Mouse (Mus musculus): ENCODE data around the gene Rgl2. TPM values are rescaled to one million over a fixed set of nuclear protein-coding genes. Genes with fewer than 3 reads are reported as not detected.
A peak's percentile ranks its signal among the peaks of the same experiment; 100 is the strongest.
"Not testable (repeated sequence)": the region's sequence is repeated elsewhere in the genome, so short reads cannot be mapped to it uniquely, and the experiment has no call there.

Rgl2 gene
- total and polyA plus RNA-seq, 3 experiments, result 27.0 to 145 (median 35.5) TPM

DNA sequence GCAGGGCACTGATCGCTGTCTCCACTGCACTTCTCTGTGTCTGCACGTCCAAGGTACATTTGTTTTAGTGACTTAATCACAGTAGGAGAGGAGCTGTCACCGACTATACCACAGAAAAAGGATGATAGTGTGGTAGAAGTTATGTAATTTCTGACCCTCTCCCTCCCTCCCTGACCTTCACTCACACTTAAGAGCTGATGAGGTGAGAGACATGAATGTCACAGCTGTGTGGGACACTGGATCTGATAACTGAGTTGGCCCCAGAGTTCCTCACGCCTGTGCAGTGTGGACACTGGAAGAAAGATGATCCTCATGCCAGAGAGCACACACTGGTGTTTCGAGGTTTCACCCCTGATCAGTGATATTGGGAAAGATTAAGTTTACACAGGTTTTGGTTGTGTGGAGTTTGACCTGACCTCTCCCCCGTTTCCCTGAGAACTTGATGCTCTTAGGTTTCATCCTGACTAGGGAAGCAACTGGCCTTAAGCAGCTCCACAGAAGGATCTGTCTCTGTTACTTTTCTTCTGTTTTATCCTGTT lies 50.2 kb downstream of the Rgl2 start:
- H3K4me3 ChIP-seq (ENCODE audit: low read depth, low read length), result no peak overlapping the region; the same call in 1 of the 2 replicates
- H3K27me3 ChIP-seq (ENCODE audit: insufficient read depth, low read length), result peaks cover 9% of the 10 kb centered on the region
- ATAC-seq (ENCODE audit: extremely low read depth, insufficient number of reproducible peaks, low FRiP score, poor library complexity, severe bottlenecking), result no peak
- H3K9me3 ChIP-seq (replicated peaks), result no peaks in the 10 kb centered on the region
- peaks cover 48% of the 10 kb centered on the region for H3K4me1 ChIP-seq (ENCODE audit: insufficient read depth, low read depth, low read length)
- TF ChIP-seq TAL1 (conservative IDR thresholded peaks at IDR 0.05; ENCODE audit: low read depth, low read length) (no peak), POLR2AphosphoS5 (IDR thresholded peaks at IDR 0.05; ENCODE audit: insufficient replicate concordance, low read depth, low read length) (no peak)
- DNase-seq (ENCODE audit: low spot score), result no peak
- H3K36me3 ChIP-seq (replicated peaks), result peaks cover 13% of the 10 kb centered on the region

DNA sequence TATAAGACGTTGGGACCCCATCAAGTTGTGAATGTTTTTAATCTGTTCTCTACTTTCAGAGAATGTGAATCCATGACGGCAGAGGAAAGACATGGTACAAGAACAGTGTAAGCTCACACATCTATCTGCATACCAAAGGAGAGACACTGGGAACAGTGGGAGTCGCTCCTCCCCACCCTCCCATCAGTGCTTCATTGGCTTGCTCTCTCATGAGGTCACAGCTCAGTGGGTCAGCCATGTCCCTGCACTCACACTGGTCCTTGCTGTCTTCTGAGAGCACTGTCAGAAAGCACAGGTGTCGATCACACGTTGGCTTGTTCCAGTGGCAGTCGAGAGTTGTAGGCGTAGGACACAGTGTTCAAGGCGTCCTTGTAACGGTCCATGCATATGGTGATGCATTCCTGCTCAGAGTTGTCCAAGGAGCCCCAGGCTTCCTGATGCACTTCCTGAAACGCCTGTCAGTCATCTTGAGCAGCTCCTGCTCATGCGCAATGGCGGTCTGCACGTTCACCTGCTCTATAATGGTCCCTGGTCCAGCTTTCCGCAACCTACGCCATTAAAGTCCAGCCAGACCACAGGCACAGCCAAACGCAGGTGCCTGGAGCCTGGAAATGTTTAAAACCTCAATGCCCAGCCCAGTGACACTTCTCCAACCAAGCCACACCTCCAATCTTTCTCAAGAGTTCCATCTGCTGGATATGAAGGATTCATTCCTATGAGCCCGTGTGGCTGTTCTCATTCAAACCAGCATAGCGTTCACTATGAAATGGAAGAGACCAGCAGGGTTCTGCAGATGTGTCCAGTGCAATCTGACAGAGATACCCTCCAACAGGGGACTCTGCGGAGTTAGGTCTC lies 51.1 kb downstream of the Rgl2 start:
- no peak for DNase-seq (ENCODE audit: low spot score)
- no peak for ATAC-seq (ENCODE audit: extremely low read depth, insufficient number of reproducible peaks, low FRiP score, poor library complexity, severe bottlenecking)

DNA sequence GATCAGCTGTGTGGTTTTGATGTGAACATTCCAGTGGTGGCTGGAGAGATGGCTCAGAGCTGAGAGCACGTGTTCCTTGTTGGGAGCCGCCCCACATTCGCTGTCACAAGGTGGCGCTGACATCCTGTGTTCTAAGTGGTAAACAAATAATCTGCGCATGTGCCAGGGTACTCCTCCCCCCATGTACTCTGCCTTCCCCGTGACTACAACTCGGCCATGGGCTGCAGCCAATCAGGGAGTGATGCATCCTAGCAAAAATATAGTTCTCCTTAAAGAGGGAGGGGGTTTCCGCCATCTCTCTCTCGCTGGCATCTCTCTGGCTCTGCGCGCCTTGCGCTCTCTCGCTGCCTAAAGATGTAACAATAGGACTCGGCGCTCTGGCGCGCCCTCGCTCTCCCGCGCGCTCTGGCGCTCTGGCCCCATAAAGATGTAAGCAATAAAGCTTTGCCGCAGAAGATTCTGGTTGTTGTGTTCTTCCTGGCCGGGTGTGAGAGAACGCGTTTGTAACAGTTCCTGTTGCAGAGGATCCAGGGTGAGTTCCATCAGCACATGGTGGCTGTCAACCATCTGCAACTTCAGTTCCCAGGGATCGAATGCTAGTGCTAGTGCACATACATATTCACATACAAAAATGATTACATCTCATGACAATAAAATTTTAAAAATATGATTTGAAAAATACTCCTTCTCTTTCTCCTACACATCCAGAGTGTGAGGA lies 52.0 kb downstream of the Rgl2 start:
- H3K4me1 ChIP-seq (ENCODE audit: insufficient read depth, low read depth, low read length), result peaks cover 48% of the 10 kb centered on the region
- peak overlapping the region; percentile 73 for H3K4me3 ChIP-seq (ENCODE audit: low read depth, low read length)
- not testable (repeated sequence) for H3K36me3 ChIP-seq (replicated peaks); H3K9me3 ChIP-seq (replicated peaks)
- ATAC-seq (ENCODE audit: extremely low read depth, insufficient number of reproducible peaks, low FRiP score, poor library complexity, severe bottlenecking) (peak; percentile 61; the same call in 1 of the 2 replicates), DNase-seq (ENCODE audit: low spot score) (peak; percentile 47)
- TF ChIP-seq CTCF (IDR thresholded peaks at IDR 0.05; ENCODE audit: low read depth, low read length), result peak; percentile 27; the same call in 1 of the 2 replicates
- peaks cover 15% of the 10 kb centered on the region for H3K27me3 ChIP-seq (ENCODE audit: insufficient read depth, low read length)

More for the DNA sequence above, 51.1 kb downstream of the Rgl2 start:
- Histone ChIP-seq H3K9me3 (replicated peaks) (no peaks in the 10 kb centered on the region), H3K4me1 (ENCODE audit: insufficient read depth, low read depth, low read length) (peaks cover 48% of the 10 kb centered on the region), H3K36me3 (replicated peaks) (peaks cover 6% of the 10 kb centered on the region), H3K27me3 (ENCODE audit: insufficient read depth, low read length) (peaks cover 11% of the 10 kb centered on the region), H3K4me3 (ENCODE audit: low read depth, low read length) (peak overlapping the region; percentile 73; the same call in 1 of the 2 replicates)
- TF ChIP-seq CTCF (IDR thresholded peaks at IDR 0.05; ENCODE audit: low read depth, low read length), result no peak
- TF ChIP-seq POLR2AphosphoS5 (IDR thresholded peaks at IDR 0.05; ENCODE audit: insufficient replicate concordance, low read depth, low read length), result no peak
- TF ChIP-seq GATA1 (IDR thresholded peaks at IDR 0.05; ENCODE audit: borderline replicate concordance, low read length), result no peak
- TF ChIP-seq TAL1 (conservative IDR thresholded peaks at IDR 0.05; ENCODE audit: low read depth, low read length), result no peak
- TF ChIP-seq GATA2 (IDR thresholded peaks at IDR 0.05; ENCODE audit: borderline replicate concordance, low read depth, low read length), result no peak

DNA sequence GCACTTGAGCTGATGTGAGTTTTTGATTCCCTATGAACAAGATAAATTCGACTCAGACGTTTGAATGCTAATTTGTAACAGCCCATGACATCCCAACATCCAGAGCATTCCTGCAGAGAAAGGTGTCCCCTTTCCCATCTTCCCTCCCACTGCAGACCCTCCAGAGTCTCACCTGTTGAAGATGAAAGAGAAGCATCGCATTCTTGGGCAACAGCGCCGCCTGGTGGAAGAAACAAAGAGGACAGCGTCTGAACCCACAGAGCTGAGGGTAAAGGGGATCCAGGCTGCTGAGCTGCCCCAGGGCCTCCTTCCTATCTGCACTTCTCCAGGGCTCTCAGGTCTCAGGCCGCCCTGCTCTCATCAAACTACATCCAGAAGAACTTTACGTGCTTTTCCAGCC lies 52.8 kb downstream of the Rgl2 start:
- H3K36me3 ChIP-seq (replicated peaks); H3K9me3 ChIP-seq (replicated peaks); DNase-seq (ENCODE audit: low spot score); ATAC-seq (ENCODE audit: extremely low read depth, insufficient number of reproducible peaks, low FRiP score, poor library complexity, severe bottlenecking); H3K4me3 ChIP-seq (ENCODE audit: low read depth, low read length): not testable (repeated sequence)
- Histone ChIP-seq H3K4me1 (ENCODE audit: insufficient read depth, low read depth, low read length) (peaks cover 47% of the 10 kb centered on the region), H3K27me3 (ENCODE audit: insufficient read depth, low read length) (peaks cover 15% of the 10 kb centered on the region)
- peak; percentile 36 for TF ChIP-seq CTCF (IDR thresholded peaks at IDR 0.05; ENCODE audit: low read depth, low read length)

Other genes with a start within 250 kb of the Rgl2 start
Only the 20 nearest of the 30 such genes appear.
- 381 and 417 TPM in 2 replicates for gene Rps28, start 105.0 kb upstream of the Rgl2 start, total RNA-seq (2014; fragmentation: Nextera tagmentation)
- 3,098 and 4,163 TPM in 2 replicates for gene Rps28, start 105.0 kb upstream of the Rgl2 start, total RNA-seq (2017)
- gene Rps28, start 105.0 kb upstream of the Rgl2 start, polyA plus RNA-seq (2012), result 4,132 and 6,951 TPM in 2 replicates
- gene Ndufa7, start 105.0 kb upstream of the Rgl2 start, total RNA-seq (2014; fragmentation: Nextera tagmentation), result 131 and 137 TPM in 2 replicates
- 253 and 307 TPM in 2 replicates for gene Ndufa7, start 105.0 kb upstream of the Rgl2 start, total RNA-seq (2017)
- 636 and 723 TPM in 2 replicates for gene Ndufa7, start 105.0 kb upstream of the Rgl2 start, polyA plus RNA-seq (2012)
- 2.3 and 4.5 TPM in 2 replicates for gene Cd320, start 86.5 kb upstream of the Rgl2 start, total RNA-seq (2014; fragmentation: Nextera tagmentation)
- 5.7 and 6.0 TPM in 2 replicates for gene Cd320, start 86.5 kb upstream of the Rgl2 start, total RNA-seq (2017)
- gene Cd320, start 86.5 kb upstream of the Rgl2 start, polyA plus RNA-seq (2012), result 8.1 and 12.7 TPM in 2 replicates
- not detected in 2 replicates for gene Gm7029, start 55.7 kb upstream of the Rgl2 start, total RNA-seq (2014; fragmentation: Nextera tagmentation)
- gene Gm7029, start 55.7 kb upstream of the Rgl2 start, total RNA-seq (2017), result not detected in 2 replicates
- not detected in 2 replicates for gene Gm7029, start 55.7 kb upstream of the Rgl2 start, polyA plus RNA-seq (2012)
- gene Kifc1, start 38.9 kb upstream of the Rgl2 start, total RNA-seq (2014; fragmentation: Nextera tagmentation), result 16.2 and 58.2 TPM in 2 replicates
- 31.7 and 33.7 TPM in 2 replicates for gene Kifc1, start 38.9 kb upstream of the Rgl2 start, total RNA-seq (2017)
- 63.7 and 76.6 TPM in 2 replicates for gene Kifc1, start 38.9 kb upstream of the Rgl2 start, polyA plus RNA-seq (2012)
- gene Platr17, start 24.4 kb upstream of the Rgl2 start, total RNA-seq (2014; fragmentation: Nextera tagmentation), result not detected in 2 replicates
- not detected in 2 replicates for gene Platr17, start 24.4 kb upstream of the Rgl2 start, total RNA-seq (2017)
- 0.13 TPM in 1 of 2 replicates, not detected in the other for gene Platr17, start 24.4 kb upstream of the Rgl2 start, polyA plus RNA-seq (2012)
- gene Daxx, start 20.1 kb upstream of the Rgl2 start, total RNA-seq (2014; fragmentation: Nextera tagmentation), result 72.7 and 73.2 TPM in 2 replicates
- gene Daxx, start 20.1 kb upstream of the Rgl2 start, total RNA-seq (2017), result 33.0 and 46.3 TPM in 2 replicates
- 58.8 and 67.4 TPM in 2 replicates for gene Daxx, start 20.1 kb upstream of the Rgl2 start, polyA plus RNA-seq (2012)
- 34.0 and 43.0 TPM in 2 replicates for gene Tapbp, start 13.6 kb upstream of the Rgl2 start, total RNA-seq (2014; fragmentation: Nextera tagmentation)
- 17.0 and 18.5 TPM in 2 replicates for gene Tapbp, start 13.6 kb upstream of the Rgl2 start, total RNA-seq (2017)
- gene Tapbp, start 13.6 kb upstream of the Rgl2 start, polyA plus RNA-seq (2012), result 142 and 157 TPM in 2 replicates
- gene Zbtb22, start 13.6 kb upstream of the Rgl2 start, total RNA-seq (2014; fragmentation: Nextera tagmentation), result 9.5 and 15.8 TPM in 2 replicates
- 19.7 and 22.2 TPM in 2 replicates for gene Zbtb22, start 13.6 kb upstream of the Rgl2 start, total RNA-seq (2017)
- 41.9 and 42.1 TPM in 2 replicates for gene Zbtb22, start 13.6 kb upstream of the Rgl2 start, polyA plus RNA-seq (2012)
- gene Pfdn6, start 10.8 kb downstream of the Rgl2 start, total RNA-seq (2014; fragmentation: Nextera tagmentation), result 63.5 and 75.3 TPM in 2 replicates
- 133 and 141 TPM in 2 replicates for gene Pfdn6, start 10.8 kb downstream of the Rgl2 start, total RNA-seq (2017)
- gene Pfdn6, start 10.8 kb downstream of the Rgl2 start, polyA plus RNA-seq (2012), result 347 and 373 TPM in 2 replicates
- 29.6 and 34.2 TPM in 2 replicates for gene Wdr46, start 11.1 kb downstream of the Rgl2 start, total RNA-seq (2014; fragmentation: Nextera tagmentation)
- 30.7 and 31.1 TPM in 2 replicates for gene Wdr46, start 11.1 kb downstream of the Rgl2 start, total RNA-seq (2017)
- gene Wdr46, start 11.1 kb downstream of the Rgl2 start, polyA plus RNA-seq (2012), result 72.2 and 83.2 TPM in 2 replicates
- gene B3galt4, start 21.9 kb downstream of the Rgl2 start, total RNA-seq (2014; fragmentation: Nextera tagmentation), result 1.7 and 1.9 TPM in 2 replicates
- gene B3galt4, start 21.9 kb downstream of the Rgl2 start, total RNA-seq (2017), result 3.0 and 3.6 TPM in 2 replicates
- gene B3galt4, start 21.9 kb downstream of the Rgl2 start, polyA plus RNA-seq (2012), result 10.9 and 13.5 TPM in 2 replicates
- gene Vps52, start 26.3 kb downstream of the Rgl2 start, total RNA-seq (2014; fragmentation: Nextera tagmentation), result 30.0 and 34.1 TPM in 2 replicates
- gene Vps52, start 26.3 kb downstream of the Rgl2 start, total RNA-seq (2017), result 18.5 and 19.8 TPM in 2 replicates
- gene Vps52, start 26.3 kb downstream of the Rgl2 start, polyA plus RNA-seq (2012), result 45.6 and 48.9 TPM in 2 replicates
- gene Rps18, start 26.5 kb downstream of the Rgl2 start, total RNA-seq (2014; fragmentation: Nextera tagmentation), result 2,195 and 2,298 TPM in 2 replicates
- 1,704 and 1,830 TPM in 2 replicates for gene Rps18, start 26.5 kb downstream of the Rgl2 start, total RNA-seq (2017)
- 739 and 1,633 TPM in 2 replicates for gene Rps18, start 26.5 kb downstream of the Rgl2 start, polyA plus RNA-seq (2012)
- not detected in 2 replicates for gene H2-K1, start 70.8 kb downstream of the Rgl2 start, total RNA-seq (2014; fragmentation: Nextera tagmentation)
- gene H2-K1, start 70.8 kb downstream of the Rgl2 start, total RNA-seq (2017), result 0.16 and 0.23 TPM in 2 replicates
- gene H2-K1, start 70.8 kb downstream of the Rgl2 start, polyA plus RNA-seq (2012), result 0.58 and 0.74 TPM in 2 replicates
- 8.4 and 9.7 TPM in 2 replicates for gene Ring1, start 95.1 kb downstream of the Rgl2 start, total RNA-seq (2014; fragmentation: Nextera tagmentation)
- 10.9 and 13.1 TPM in 2 replicates for gene Ring1, start 95.1 kb downstream of the Rgl2 start, total RNA-seq (2017)
- gene Ring1, start 95.1 kb downstream of the Rgl2 start, polyA plus RNA-seq (2012), result 46.4 and 59.9 TPM in 2 replicates
- gene H2-Ke6, start 98.5 kb downstream of the Rgl2 start, total RNA-seq (2014; fragmentation: Nextera tagmentation), result 77.5 and 87.1 TPM in 2 replicates
- gene H2-Ke6, start 98.5 kb downstream of the Rgl2 start, total RNA-seq (2017), result 44.7 and 45.9 TPM in 2 replicates
- 58.6 and 78.0 TPM in 2 replicates for gene H2-Ke6, start 98.5 kb downstream of the Rgl2 start, polyA plus RNA-seq (2012)
- gene Slc39a7, start 102.1 kb downstream of the Rgl2 start, total RNA-seq (2014; fragmentation: Nextera tagmentation), result 16.9 and 17.5 TPM in 2 replicates
- 58.0 and 60.1 TPM in 2 replicates for gene Slc39a7, start 102.1 kb downstream of the Rgl2 start, total RNA-seq (2017)
- 66.0 and 98.1 TPM in 2 replicates for gene Slc39a7, start 102.1 kb downstream of the Rgl2 start, polyA plus RNA-seq (2012)
- 27.7 and 29.7 TPM in 2 replicates for gene Rxrb, start 102.3 kb downstream of the Rgl2 start, total RNA-seq (2014; fragmentation: Nextera tagmentation)
- 30.5 and 34.7 TPM in 2 replicates for gene Rxrb, start 102.3 kb downstream of the Rgl2 start, total RNA-seq (2017)
- 175 and 211 TPM in 2 replicates for gene Rxrb, start 102.3 kb downstream of the Rgl2 start, polyA plus RNA-seq (2012)
- 0.45 and 0.92 TPM in 2 replicates for gene Col11a2, start 109.9 kb downstream of the Rgl2 start, total RNA-seq (2014; fragmentation: Nextera tagmentation)
- gene Col11a2, start 109.9 kb downstream of the Rgl2 start, total RNA-seq (2017), result 0.58 and 1.6 TPM in 2 replicates
- 1.9 and 2.3 TPM in 2 replicates for gene Col11a2, start 109.9 kb downstream of the Rgl2 start, polyA plus RNA-seq (2012)

Data from G1E (cell line).